Mouse (Mus musculus): ENCODE measurements at regions not wholly inside any gene's neighbourhood (a gene's known extent, or its start where the extent isn't known, plus 50 kb on each side); places are given as distances from the start of the nearest gene placed in this dataset.

DNA sequence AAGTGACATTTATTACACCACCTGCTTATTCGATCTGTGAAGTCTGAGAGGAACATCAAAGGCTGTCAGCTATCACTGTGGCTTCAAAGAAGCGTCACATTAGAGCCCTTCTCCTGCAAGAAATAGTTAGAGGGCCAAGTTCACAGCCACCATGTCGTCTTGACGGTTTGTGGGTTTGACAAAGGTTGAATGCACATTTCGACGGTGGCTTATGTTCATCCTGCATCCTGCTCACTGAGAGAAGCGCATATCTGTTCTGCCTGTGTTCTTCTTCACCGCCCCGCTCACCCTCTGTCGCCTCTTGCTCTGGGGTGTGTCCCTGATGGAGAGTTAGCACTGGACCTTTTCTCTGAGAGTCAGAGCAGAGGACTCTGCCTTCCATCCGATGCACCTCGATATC, 67.2 kb upstream of the 1700021F07Rik start:
- TF ChIP-seq CTCF (IDR thresholded peaks at IDR 0.05; ENCODE audit: insufficient read depth, low read depth, low read length) (no peak), POLR2A (IDR thresholded peaks at IDR 0.05; ENCODE audit: insufficient read depth, low read depth, low read length) (no peak)
